Mouse (Mus musculus) inflammation-experienced regulatory T-cells (primary cell): ENCODE data around the gene Gm3298. TPM values are rescaled to one million over a fixed set of nuclear protein-coding genes. Genes with fewer than 3 reads are reported as not detected.

Experiments
- polyA plus RNA-seq, 2 experiments: library from polyadenylated mRNA; unstranded; fragments of 100-300 nt; shearing (Covaris generic); gene quantifications; one replicate each; pipeline ENCODE4 v1.2.1; 2017

The Gm3298 gene
- not detected for polyA plus RNA-seq

DNA sequence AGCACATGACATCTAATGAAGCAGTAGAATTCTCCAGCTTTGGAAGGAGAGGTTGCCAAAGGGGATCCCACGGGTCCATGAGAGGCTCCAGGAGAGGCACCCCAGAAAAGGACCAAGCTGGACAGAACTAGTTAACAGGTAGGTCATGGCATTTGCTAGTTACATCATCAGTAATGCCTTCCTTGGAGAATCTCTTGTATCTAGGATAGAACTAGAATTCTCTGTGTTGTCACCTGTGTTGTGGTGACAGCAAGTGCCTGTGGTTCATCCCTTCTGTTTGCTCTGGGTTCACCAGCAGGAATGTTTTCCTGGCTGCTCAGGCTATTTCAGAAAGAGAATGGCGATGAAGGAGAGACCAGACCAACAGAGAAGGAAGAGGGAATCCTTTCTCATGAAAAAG, at the start of gene Gm3298:
Gm3298 (plus strand) TSS at position 301 of the 400 bp plus-strand sequence.

DNA sequence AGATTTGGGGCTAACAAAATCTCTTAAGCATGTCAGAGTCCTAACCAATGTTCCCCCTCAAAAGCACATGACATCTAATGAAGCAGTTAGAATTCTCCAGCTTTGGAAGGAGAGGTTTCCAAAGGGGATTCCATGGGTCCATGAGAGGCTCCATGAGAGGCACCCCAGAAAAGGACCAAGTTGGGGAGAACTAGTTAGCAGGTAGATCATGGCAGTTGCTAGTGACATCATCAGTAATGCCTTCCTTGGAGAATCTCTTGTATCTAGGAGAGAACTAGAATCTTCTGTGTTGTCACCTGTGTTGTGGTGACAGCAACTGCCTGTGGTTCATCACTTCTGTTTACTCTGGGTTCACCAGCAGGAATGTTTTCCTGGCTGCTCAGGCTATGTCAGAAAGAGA, 32.1 kb upstream of the Gm3298 start, which contains the start of gene Gm8297:
Gm8297 (plus strand) TSS at position 301 of the 400 bp plus-strand sequence.

DNA sequence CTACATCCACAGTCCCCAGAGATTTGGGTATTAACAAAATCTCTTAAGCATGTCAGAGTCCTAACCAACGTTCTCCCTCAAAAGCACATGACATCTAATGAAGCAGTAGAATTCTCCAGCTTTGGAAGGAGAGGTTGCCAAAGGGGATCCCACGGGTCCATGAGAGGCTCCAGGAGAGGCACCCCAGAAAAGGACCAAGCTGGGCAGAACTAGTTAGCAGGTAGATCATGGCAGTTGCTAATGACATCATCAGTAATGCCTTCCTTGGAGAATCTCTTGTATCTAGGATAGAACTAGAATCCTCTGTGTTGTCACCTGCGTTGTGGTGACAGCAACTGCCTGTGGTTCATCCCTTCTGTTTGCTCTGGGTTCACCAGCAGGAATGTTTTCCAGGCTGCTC, 34.6 kb downstream of the Gm3298 start, which contains the start of gene 4930555G01Rik:
4930555G01Rik (plus strand) TSS at position 301 of the 400 bp plus-strand sequence.

Other genes starting within 250 kb of the Gm3298 start
- not detected for gene Gm9602, start 239.6 kb upstream of the Gm3298 start, polyA plus RNA-seq
- not detected for gene Gm3269, start 177.8 kb upstream of the Gm3298 start, polyA plus RNA-seq
- gene Gm3264, start 160.3 kb upstream of the Gm3298 start, polyA plus RNA-seq: 1 to 10 TPM in 1 of 2 experiments, not detected in 1; 4.2 TPM
- under 1 TPM in 1 of 2 experiments, not detected in 1; 0.24 TPM for gene Gm3278, start 123.5 kb upstream of the Gm3298 start, polyA plus RNA-seq
- under 1 TPM; 0.44 to 0.46 TPM for gene Gm8297, start 32.0 kb upstream of the Gm3298 start, polyA plus RNA-seq
- gene 4930555G01Rik, start 34.7 kb downstream of the Gm3298 start, polyA plus RNA-seq: 1 to 10 TPM in 1 of 2 experiments, not detected in 1; 1.2 TPM
- 10 to 100 TPM in 1 of 2 experiments, 1 to 10 TPM in 1; 4.1 to 13.0 TPM for gene Gm8281, start 55.1 kb downstream of the Gm3298 start, polyA plus RNA-seq
- gene Gm8279, start 115.6 kb downstream of the Gm3298 start, polyA plus RNA-seq: under 1 TPM in 1 of 2 experiments, not detected in 1; 0.14 TPM
- gene Gm3317, start 148.6 kb downstream of the Gm3298 start, polyA plus RNA-seq: under 1 TPM in 1 of 2 experiments, not detected in 1; 0.62 TPM
- gene Gm8271, start 169.9 kb downstream of the Gm3298 start, polyA plus RNA-seq: not detected
- gene Gm3526, start 244.7 kb downstream of the Gm3298 start, polyA plus RNA-seq: not detected